Mouse (Mus musculus) fat pad, adult 2 months (tissue): ENCODE measurements around the gene Fgd3.

Experiments
- DNase-seq: peaks from one replicate; pipeline ENCODE4 v3.0.0-alpha.2; 2011; ENCODE audit warnings: low read depth, low spot score; ENCODE audit errors: extremely low read depth

Gene Fgd3

GRCm38 (mm10) chr13:49218651-49219050, 101.5 kb downstream of the Fgd3 start:
- DNase-seq: no peak

- DNase-seq: no peak
Observed at GRCm38 (mm10) chr13:49216808-49217561, 103.1 kb downstream of the Fgd3 start.

- no peak for DNase-seq
Observed at GRCm38 (mm10) chr13:49216220-49216552, 103.9 kb downstream of the Fgd3 start.

GRCm38 (mm10) chr13:49215504-49216219, 104.4 kb downstream of the Fgd3 start, which contains the start of gene Card19:
Gene Card19, minus strand, starts transcription at chr13:49216037.
- DNase-seq: peak; percentile 40

- no peak for DNase-seq
Observed at GRCm38 (mm10) chr13:49215128-49215503, 105.0 kb downstream of the Fgd3 start.

GRCm38 (mm10) chr13:49214454-49214853, 105.7 kb downstream of the Fgd3 start:
- no peak for DNase-seq

- DNase-seq: no peak
Observed at GRCm38 (mm10) chr13:49213531-49213932, 106.6 kb downstream of the Fgd3 start.

- DNase-seq: no peak
Observed at GRCm38 (mm10) chr13:49212711-49213500, 107.2 kb downstream of the Fgd3 start.
